In the genomic region with DNA sequence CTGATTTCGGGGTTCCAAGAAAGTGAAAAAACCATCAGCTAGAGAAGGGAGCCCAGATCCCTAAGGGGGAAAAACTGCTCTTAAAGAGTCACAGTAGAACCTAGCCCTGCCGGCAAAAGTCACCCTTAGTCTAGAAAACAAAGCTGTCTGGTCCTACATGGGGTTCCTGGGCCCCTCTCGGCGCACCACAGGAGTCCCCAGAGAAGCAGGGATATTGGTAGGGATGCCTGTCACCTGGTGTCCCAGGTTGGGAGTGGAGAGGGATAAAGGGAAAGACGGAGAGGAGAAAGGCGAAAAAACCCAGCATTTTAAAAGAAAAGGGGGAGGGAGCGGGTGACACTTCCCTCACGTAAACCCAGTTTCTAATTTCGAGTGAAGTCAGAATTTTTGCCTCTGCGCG, we compare ENCODE assay signal across 11 mouse cellular contexts. TPM values are rescaled to one million over a fixed set of nuclear protein-coding genes. Genes with fewer than 3 reads are reported as not detected.
DNase-seq lines count a peak whose midpoint lies in the region; ATAC-seq and TF ChIP-seq lines count a peak whose summit lies in the region.
"Had no signal": no experiment of that assay in that cellular context is flagged by ENCODE, and none has a peak within 500 bp of the region (broad histone marks: within the 10 kb centered on the region; RNA-seq: fewer than 3 reads in every experiment).

No protein-coding gene starts in this region.

- peak overlapping the region; percentile 90; the same call in 1 of the 2 replicates for H3K4me2 ChIP-seq in heart, embryonic 12.5 days
- peak overlapping the region; percentile 57 for H3K4me2 ChIP-seq in hindbrain, embryonic 12.5 days (replicated peaks)
- peak overlapping the region; percentile 12 for H3K4me2 ChIP-seq in midbrain, postnatal 0 days (ENCODE audit: low read depth, low read length, poor library complexity, severe bottlenecking)

- H3K36me3 ChIP-seq in heart, embryonic 12.5 days, result no peaks in the 10 kb centered on the region
- no peaks in the 10 kb centered on the region for H3K36me3 ChIP-seq in hindbrain, embryonic 12.5 days
- H3K36me3 ChIP-seq in midbrain, postnatal 0 days (ENCODE audit: insufficient read depth, low read length), result no peaks in the 10 kb centered on the region

- TF ChIP-seq CTCF in midbrain, postnatal 0 days (IDR thresholded peaks at IDR 0.05), result no peak

- H3K9me3 ChIP-seq in heart, embryonic 12.5 days (replicated peaks), result no peaks in the 10 kb centered on the region
- no peaks in the 10 kb centered on the region for H3K9me3 ChIP-seq in hindbrain, embryonic 12.5 days (replicated peaks)
- no peaks in the 10 kb centered on the region for H3K9me3 ChIP-seq in midbrain, postnatal 0 days (ENCODE audit: low read length)

- no peak overlapping the region for H3K27ac ChIP-seq in heart, embryonic 12.5 days (ENCODE audit: poor library complexity, severe bottlenecking)
- peak overlapping the region; percentile 94 for H3K27ac ChIP-seq in hindbrain, embryonic 12.5 days
- H3K27ac ChIP-seq in midbrain, postnatal 0 days (ENCODE audit: low read depth, low read length), result no peak overlapping the region

- intact Hi-C loops in left cerebral cortex, postnatal 10 days (cut with DNase I), result loop anchor here (5.0 kb wide), 1 partner anchor 1550 kb away; no protein-coding TSS in a partner anchor

- no peak for ATAC-seq in heart, embryonic 12.5 days (ENCODE audit: insufficient number of reproducible peaks, low FRiP score)
- ATAC-seq in hindbrain, embryonic 12.5 days (ENCODE audit: low FRiP score), result no peak
- ATAC-seq in midbrain, postnatal 0 days (ENCODE audit: low FRiP score), result no peak

- H3K4me1 ChIP-seq in heart, embryonic 12.5 days (replicated peaks), result peaks cover 42% of the 10 kb centered on the region
- H3K4me1 ChIP-seq in hindbrain, embryonic 12.5 days, result peaks cover 21% of the 10 kb centered on the region
- no peaks in the 10 kb centered on the region for H3K4me1 ChIP-seq in midbrain, postnatal 0 days (ENCODE audit: insufficient read depth, low read length)

- DNase-seq in heart, adult 9 months (ENCODE audit: low spot score in 2 of 2), result no peak
- DNase-seq in NIH3T3 (ENCODE audit: low read depth), result peak; percentile 44
- no peak for DNase-seq in midbrain, postnatal 0 days (ENCODE audit: low spot score)
- no peak for DNase-seq in left cerebral cortex, postnatal 10 days (ENCODE audit: extremely low spot score in 1 of 2, low spot score in 2 of 2)
- DNase-seq in cerebellum, adult 9-11 months, result no peak
- DNase-seq in left cerebral cortex, adult 8-10 months (ENCODE audit: low spot score in 2 of 2), result no peak
- DNase-seq: adrenal gland, postnatal 25 days; kidney, adult 8-10 months had no signal

- no peak overlapping the region for H3K4me3 ChIP-seq in heart, embryonic 12.5 days
- H3K4me3 ChIP-seq in hindbrain, embryonic 12.5 days, result peak overlapping the region; percentile 44
- peak overlapping the region; percentile 33 for H3K4me3 ChIP-seq in midbrain, postnatal 0 days (ENCODE audit: low read depth, low read length)
- H3K4me3 ChIP-seq: erythroblast, embryonic 14.5 days had no signal

- under 1% methylated on average over 11 of the region's 11 CpGs for WGBS in heart, embryonic 12.5 days
- under 1% methylated on average over 11 of the region's 11 CpGs for WGBS in hindbrain, embryonic 12.5 days
- WGBS in midbrain, postnatal 0 days, result 2% methylated on average over 11 of the region's 11 CpGs

- H3K9ac ChIP-seq in heart, embryonic 12.5 days, result no peak overlapping the region
- peak overlapping the region; percentile 71 for H3K9ac ChIP-seq in hindbrain, embryonic 12.5 days
- no peak overlapping the region for H3K9ac ChIP-seq in midbrain, postnatal 0 days (replicated peaks; ENCODE audit: low read length, poor library complexity, severe bottlenecking)

- peaks cover 83% of the 10 kb centered on the region for H3K27me3 ChIP-seq in heart, embryonic 12.5 days (replicated peaks)
- H3K27me3 ChIP-seq in hindbrain, embryonic 12.5 days, result peaks cover 73% of the 10 kb centered on the region
- H3K27me3 ChIP-seq in midbrain, postnatal 0 days (ENCODE audit: insufficient read depth, low read length), result peaks cover 58% of the 10 kb centered on the region

RNA-seq across cellular contexts. Expression of a gene that starts 6.1 kb away (rescaled TPM):
- 0.13 and 0.19 TPM in 2 replicates for polyA plus RNA-seq in heart, embryonic 12.5 days (2016; fragmentation: Nextera tagmentation; extraction: Ambion mirVana)
- 20.5 and 21.1 TPM in 2 replicates for polyA plus RNA-seq in hindbrain, embryonic 12.5 days (2016; fragmentation: Nextera tagmentation; extraction: Ambion mirVana)
- 1.3 and 4.0 TPM in 2 replicates for total RNA-seq in midbrain, postnatal 0 days (2014; rRNA removed)
- polyA plus RNA-seq in midbrain, postnatal 0 days (2015; fragmentation: Nextera tagmentation; extraction: Ambion mirVana), result 1.3 and 2.0 TPM in 2 replicates
- under 1 TPM; 0.49 to 0.51 TPM for total RNA-seq in left cerebral cortex, postnatal 10 days (2021)
- 1 to 10 TPM in 1 of 4 experiments, under 1 TPM in 3; 0.58 to 1.1 (median 0.60) TPM for total RNA-seq in left cerebral cortex, adult 8-10 months (2022)
- polyA plus RNA-seq: erythroblast, embryonic 14.5 days had no signal

Comparison
In these comparisons a context has a peak if more than half of its experiments do, and no peak if none do; other contexts are left out.
1. H3K4me2 ChIP-seq: peak in every context shown above with its lines; median percentile 90 in heart, embryonic 12.5 days; 57 in hindbrain, embryonic 12.5 days; 12 in midbrain, postnatal 0 days.